ENCODE assay signal across 28 mouse cellular contexts in genomic region chr6:128598256-128599047, GRCm38 (mm10). TPM values are rescaled to one million over a fixed set of nuclear protein-coding genes. Genes with fewer than 3 reads are reported as not detected.
"Had no signal": no experiment of that assay in that cellular context is flagged by ENCODE, and none has a peak within 500 bp of the region (broad histone marks: within the 10 kb centered on the region; RNA-seq: fewer than 3 reads in every experiment).

No protein-coding gene starts in this region.

- H3K27ac ChIP-seq: limb, embryonic 12.5 days; limb, embryonic 15.5 days; liver, embryonic 14.5 days; midbrain, embryonic 10.5 days; midbrain, embryonic 13.5 days; neural tube, embryonic 13.5 days had no signal

- H3K36me3 ChIP-seq: limb, embryonic 12.5 days; limb, embryonic 15.5 days; lung, embryonic 15.5 days; midbrain, embryonic 10.5 days; midbrain, embryonic 13.5 days; neural tube, embryonic 13.5 days had no signal

- H3K4me2 ChIP-seq: midbrain, embryonic 13.5 days; neural tube, embryonic 13.5 days had no signal

- H3K4me3 ChIP-seq: limb, embryonic 12.5 days; megakaryocyte, embryonic 14.5 days; midbrain, embryonic 10.5 days; midbrain, embryonic 13.5 days; myocyte; neural tube, embryonic 13.5 days had no signal

- DNase-seq: kidney, adult 2 months; kidney, postnatal 25 days; left cerebral cortex, postnatal 4 days; lung, adult 18-20 months; lung, postnatal 10 days; lung, postnatal 36 days; retina, postnatal 1 day; right cerebral cortex, postnatal 25 days; thymus, postnatal 25 days had no signal

- H3K4me1 ChIP-seq: limb, embryonic 15.5 days; megakaryocyte, embryonic 14.5 days had no signal

- ATAC-seq: inflammation-experienced regulatory T-cells, adult 6 months; midbrain, embryonic 13.5 days; midbrain, embryonic 16.5 days had no signal

- H3K9ac ChIP-seq: limb, embryonic 12.5 days; limb, embryonic 15.5 days; liver, embryonic 14.5 days; lung, embryonic 15.5 days; midbrain, embryonic 13.5 days; neural tube, embryonic 13.5 days had no signal

- H3K9me3 ChIP-seq: limb, embryonic 12.5 days; limb, embryonic 15.5 days; lung, embryonic 15.5 days; megakaryocyte, embryonic 14.5 days; midbrain, embryonic 10.5 days; midbrain, embryonic 13.5 days; neural tube, embryonic 13.5 days had no signal

- H3K27me3 ChIP-seq: limb, embryonic 12.5 days; limb, embryonic 15.5 days; lung, embryonic 15.5 days; midbrain, embryonic 13.5 days had no signal

RNA-seq across cellular contexts. Expression of gene A2ml1, which starts 17.0 kb away (rescaled TPM):
- total RNA-seq: monocyte, adult 5-6 weeks; neutrophil, adult 5-6 weeks had no signal
- polyA plus RNA-seq: inflammation-experienced regulatory T-cells, adult 6 months; kidney, adult 2 months; limb, embryonic 12.5 days; midbrain, embryonic 10.5 days; myocyte had no signal

RNA-seq across cellular contexts. Expression of gene Klrb1a, which starts 24.9 kb away (rescaled TPM):
- total RNA-seq: layer of hippocampus, adult 8-10 months; layer of hippocampus, postnatal 10 days; left cerebral cortex, adult 8-10 months; left cerebral cortex, postnatal 14 days; left cerebral cortex, postnatal 4 days; neutrophil, adult 5-6 weeks had no signal
- polyA plus RNA-seq: kidney, embryonic 14.5 days; limb, embryonic 12.5 days; limb, embryonic 15.5 days; lung, embryonic 15.5 days; midbrain, embryonic 10.5 days; midbrain, embryonic 13.5 days; midbrain, embryonic 16.5 days; neural tube, embryonic 13.5 days; stomach, embryonic 14.5 days had no signal
